Mouse (Mus musculus) cerebellum, postnatal 14 days (tissue): ENCODE results near the gene S1pr5.
A peak's percentile ranks its signal among the peaks of the same experiment; 100 is the strongest.
"Not testable (repeated sequence)": the region's sequence is repeated elsewhere in the genome, so short reads cannot be mapped to it uniquely, and the experiment has no call there.

Experiments
- DNase-seq, 2 experiments: peaks; one replicate each; pipeline ENCODE4 v3.0.0; 2021; ENCODE audit warnings: mixed read lengths in 2 of 2

Gene S1pr5

DNA sequence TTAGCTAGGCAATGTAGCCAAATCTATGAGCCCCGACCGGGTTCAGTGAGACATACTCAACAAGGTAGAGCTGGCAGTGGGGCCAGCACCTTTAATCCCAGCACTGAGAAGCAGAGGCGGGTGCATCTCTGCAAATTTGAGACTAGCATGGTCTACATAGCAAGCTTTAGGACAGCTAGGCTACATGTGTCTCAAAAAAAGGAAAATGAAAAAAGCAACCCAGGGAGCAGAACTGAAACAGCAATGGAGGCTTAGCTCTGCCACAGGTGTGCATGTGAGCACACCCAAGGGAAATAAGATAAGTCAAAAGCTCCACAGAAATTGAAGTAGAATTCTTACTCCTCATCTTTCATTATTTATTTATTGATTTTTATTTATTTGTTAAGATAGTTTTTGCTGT is 49.3 kb downstream of the S1pr5 start:
- no peak for DNase-seq

DNA sequence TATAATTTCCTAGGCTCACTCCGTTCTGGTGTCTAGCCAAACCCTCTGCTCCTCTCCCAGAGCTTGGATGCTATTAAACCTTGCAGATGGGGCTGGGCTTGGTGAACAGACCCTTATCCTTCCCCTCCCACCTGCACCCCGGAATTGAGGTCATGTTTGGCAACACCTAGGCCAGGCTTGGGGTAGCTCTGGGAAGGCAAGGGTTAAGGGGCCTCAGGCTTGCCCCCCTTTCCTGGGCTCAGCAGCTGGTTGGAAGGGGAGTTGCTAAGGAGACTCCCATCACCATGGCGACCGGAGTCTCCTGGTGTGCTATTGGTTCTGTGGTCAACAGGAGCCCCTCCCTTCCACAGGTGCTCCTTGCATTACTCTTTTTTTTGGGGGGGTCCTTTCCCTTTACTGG is 50.3 kb downstream of the S1pr5 start:
- DNase-seq, result peak; percentile 65 to 75

DNA sequence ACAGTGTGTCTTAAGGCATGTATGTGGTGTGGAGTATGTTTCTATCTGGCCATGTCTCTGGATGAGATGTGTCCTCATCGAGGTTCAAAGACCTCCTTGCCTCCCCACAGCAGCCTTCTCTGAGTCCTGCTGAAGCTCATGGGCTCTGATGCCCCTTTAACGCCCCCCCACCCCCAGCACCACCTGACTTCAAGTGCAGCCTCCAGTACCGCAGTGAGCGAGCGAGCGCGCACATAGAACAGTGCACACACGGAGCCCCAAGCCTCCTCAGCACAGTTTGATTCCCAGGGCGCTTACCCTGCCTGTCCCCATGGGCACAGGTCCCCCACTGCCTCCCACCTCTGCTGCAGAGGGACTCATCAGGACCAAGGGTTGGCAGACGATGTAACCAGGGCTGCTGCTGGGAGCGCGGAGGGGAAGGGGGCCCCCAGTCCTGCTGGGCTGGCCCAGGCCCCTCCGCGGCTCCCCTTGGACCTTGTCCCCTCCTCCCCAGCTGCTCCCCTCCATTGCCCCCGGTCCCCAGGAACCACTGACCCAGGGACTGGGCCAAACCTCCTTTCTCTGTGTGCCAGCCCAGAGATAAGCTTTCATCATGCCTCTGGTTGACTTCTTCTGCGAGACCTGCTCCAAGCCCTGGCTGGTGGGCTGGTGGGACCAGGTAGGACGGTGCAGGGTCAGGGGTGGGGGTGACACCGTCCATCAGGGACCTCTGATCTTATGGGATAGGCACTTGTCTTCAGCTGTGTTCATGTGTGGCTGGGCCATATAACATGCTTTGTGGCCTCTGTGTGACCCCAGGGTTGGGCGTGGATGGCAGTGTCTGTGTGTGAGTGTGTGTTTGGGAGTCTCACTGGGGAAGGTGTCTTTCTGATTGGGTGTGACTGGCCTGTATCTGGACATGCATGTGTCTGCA is 51.5 kb downstream of the S1pr5 start:
- peak; percentile 75 to 82 for DNase-seq

DNA sequence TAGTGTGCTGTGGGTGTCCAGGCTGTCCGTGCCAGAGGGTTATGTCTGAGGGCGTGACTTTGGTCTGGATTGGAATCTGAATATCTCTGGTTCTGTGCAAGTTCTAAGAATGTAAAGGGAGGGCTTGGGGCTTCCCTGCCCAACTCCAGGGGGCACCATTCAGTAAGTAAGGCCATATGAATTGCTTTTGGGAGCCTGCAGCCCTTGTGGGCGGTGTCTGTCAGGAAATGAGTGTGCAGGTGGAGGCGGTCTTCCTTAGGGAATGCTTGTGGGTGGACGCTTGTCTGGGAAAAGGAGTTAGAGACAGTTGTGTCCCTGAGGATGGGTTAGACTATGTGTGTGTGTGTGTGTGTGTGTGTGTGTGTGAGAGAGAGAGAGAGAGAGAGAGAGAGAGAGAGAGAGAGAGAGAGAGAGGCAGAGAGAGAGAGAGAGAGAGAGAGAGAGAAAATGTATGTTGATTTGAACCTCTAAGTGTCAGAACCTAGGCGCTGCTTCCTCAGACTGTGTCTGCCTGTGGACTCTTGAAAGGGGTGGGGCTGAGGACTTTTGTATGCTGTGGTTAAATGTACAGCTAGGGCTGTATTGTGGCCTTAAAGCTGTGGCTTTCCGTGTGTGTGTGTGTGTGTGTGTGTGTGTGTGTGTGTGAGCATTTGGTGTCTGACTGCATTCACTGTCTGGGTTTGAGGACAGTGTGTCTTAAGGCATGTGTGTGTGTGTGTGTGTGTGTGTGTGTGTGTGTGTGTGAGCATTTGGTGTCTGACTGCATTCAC is 52.3 kb downstream of the S1pr5 start:
- DNase-seq, result not testable (repeated sequence)

DNA sequence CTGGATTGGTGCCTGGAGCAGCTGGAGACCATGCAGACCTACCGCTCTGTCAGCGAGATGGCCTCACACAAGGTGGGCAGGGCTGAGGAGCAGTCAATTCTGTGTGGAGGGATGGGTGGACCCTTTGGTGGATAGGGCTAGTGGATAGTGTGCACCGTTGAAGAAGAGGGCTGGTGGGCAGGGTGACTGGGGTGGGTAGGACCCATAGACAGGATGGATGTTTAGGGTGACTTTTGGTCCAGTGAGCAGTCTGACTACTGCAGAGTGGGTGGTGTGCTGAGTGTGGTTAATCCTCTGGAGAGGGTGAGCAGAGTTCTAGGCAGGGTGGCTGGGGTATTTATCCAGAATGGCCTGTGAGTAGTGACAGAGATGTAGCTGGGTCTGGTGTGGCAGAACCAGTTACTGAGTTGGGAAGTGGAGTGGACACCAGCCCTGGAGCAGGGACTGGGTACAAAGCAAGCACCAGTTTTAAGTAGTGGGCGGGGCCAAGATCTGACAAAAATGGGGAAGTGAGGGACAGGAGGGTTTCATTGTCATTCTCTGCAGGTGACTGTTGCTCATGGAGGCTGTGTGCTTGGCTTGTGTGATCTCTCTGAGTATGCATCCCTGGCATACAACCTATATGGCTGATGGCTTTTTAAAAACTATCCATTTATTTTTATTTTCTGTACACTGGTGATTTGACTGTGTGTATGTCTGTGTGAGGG is 53.3 kb downstream of the S1pr5 start:
- no peak for DNase-seq

DNA sequence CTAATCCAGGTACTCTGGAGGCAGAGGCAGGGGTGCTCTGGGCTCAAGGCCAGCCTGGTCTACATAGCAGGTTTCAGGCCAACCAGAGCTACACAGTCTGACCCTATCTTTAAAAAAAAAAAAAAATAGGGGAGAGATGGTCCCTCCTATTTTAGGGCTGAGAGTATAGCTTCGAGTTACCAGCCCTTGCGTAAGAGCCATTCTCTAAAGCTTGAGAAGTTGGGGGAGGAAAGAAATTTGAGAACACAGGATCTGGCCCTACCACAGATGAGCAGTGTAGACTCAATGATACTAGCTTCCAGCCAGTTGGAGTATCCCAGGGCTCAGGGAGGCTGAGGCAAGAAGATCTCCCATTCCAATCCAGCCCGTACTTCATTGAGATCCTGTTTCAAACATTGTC is 54.5 kb downstream of the S1pr5 start:
- DNase-seq, result no peak
